Mouse (Mus musculus) olfactory bulb, adult 2 months (tissue): ENCODE results near the gene Klf5.

Experiments used
- CTCF ChIP-seq: fragments of 200-500 bp; IDR thresholded peaks from 2 replicates; pipeline ENCODE4 v1.5.1; 2012; ENCODE audit warnings: low read depth, mild to moderate bottlenecking, low read length, moderate library complexity; ENCODE audit not compliant: insufficient read depth
- POLR2A ChIP-seq: fragments of 200-500 bp; IDR thresholded peaks from 2 replicates; pipeline ENCODE4 v1.6.1; 2012; ENCODE audit warnings: mild to moderate bottlenecking, low read depth, low read length, moderate library complexity; ENCODE audit not compliant: insufficient read depth

- TF ChIP-seq POLR2A (no peak), CTCF (no peak)
Measured at GRCm38 (mm10) chr14:99313062-99313461, 14.6 kb downstream of the Klf5 start.
